25 mouse cellular contexts compared by ENCODE assay signal in genomic region chr3:67884335-67884734, GRCm38 (mm10). TPM values are rescaled to one million over a fixed set of nuclear protein-coding genes. Genes with fewer than 3 reads are reported as not detected.
"Had no signal": no experiment of that assay in that cellular context is flagged by ENCODE, and none has a peak within 500 bp of the region (broad histone marks: within the 10 kb centered on the region; RNA-seq: fewer than 3 reads in every experiment).

No protein-coding gene starts in this region.

- H3K9ac ChIP-seq: limb, embryonic 13.5 days; liver, embryonic 12.5 days; liver, embryonic 15.5 days; lung, embryonic 15.5 days; neural tube, embryonic 12.5 days; neural tube, embryonic 15.5 days had no signal

- H3K27ac ChIP-seq: kidney, postnatal 0 days; layer of hippocampus, adult 2 months; limb, embryonic 10.5 days; limb, embryonic 13.5 days; liver, embryonic 12.5 days; liver, embryonic 15.5 days; lung, embryonic 15.5 days; neural tube, embryonic 12.5 days; neural tube, embryonic 15.5 days had no signal

- H3K36me3 ChIP-seq: limb, embryonic 10.5 days; limb, embryonic 13.5 days; liver, embryonic 12.5 days; liver, embryonic 15.5 days; lung, embryonic 15.5 days; neural tube, embryonic 12.5 days; neural tube, embryonic 15.5 days had no signal

- ATAC-seq: liver, embryonic 12.5 days had no signal

- H3K4me3 ChIP-seq: layer of hippocampus, adult 2 months; limb, embryonic 10.5 days; limb, embryonic 13.5 days; liver, embryonic 12.5 days; liver, embryonic 15.5 days; lung, embryonic 15.5 days; megakaryocyte, embryonic 14.5 days; neural tube, embryonic 12.5 days; neural tube, embryonic 15.5 days had no signal

- H3K9me3 ChIP-seq: limb, embryonic 10.5 days; limb, embryonic 13.5 days; liver, embryonic 12.5 days; liver, embryonic 15.5 days; lung, embryonic 15.5 days; neural tube, embryonic 12.5 days; neural tube, embryonic 15.5 days had no signal

- H3K27me3 ChIP-seq: liver, embryonic 12.5 days; liver, embryonic 15.5 days; lung, embryonic 15.5 days; megakaryocyte, embryonic 14.5 days; neural tube, embryonic 12.5 days; neural tube, embryonic 15.5 days had no signal

- H3K4me2 ChIP-seq: limb, embryonic 13.5 days; liver, embryonic 12.5 days; liver, embryonic 15.5 days; lung, embryonic 15.5 days; neural tube, embryonic 12.5 days; neural tube, embryonic 15.5 days had no signal

- DNase-seq: kidney, adult 11 months; kidney, adult 9 months; kidney, postnatal 25 days; layer of hippocampus, adult 9-11 months; liver; lung, adult 18-20 months; lung, postnatal 10 days; lung, postnatal 36 days; thymus, adult 18-20 months; thymus, postnatal 36 days had no signal

- H3K4me1 ChIP-seq: limb, embryonic 13.5 days; liver, embryonic 12.5 days; liver, embryonic 15.5 days; lung, embryonic 15.5 days; megakaryocyte, embryonic 14.5 days; neural tube, embryonic 12.5 days; neural tube, embryonic 15.5 days had no signal

RNA-seq across cellular contexts. Expression of gene Iqcj, which starts 7.7 kb away (rescaled TPM):
- polyA plus RNA-seq: kidney, postnatal 0 days; large intestine, adult 2 months; limb, embryonic 10.5 days; liver, embryonic 12.5 days; liver, embryonic 15.5 days; lung, embryonic 15.5 days; small intestine, adult 2 months; spleen, adult 2 months; stomach, embryonic 16.5 days; urinary bladder, adult 2 months had no signal

RNA-seq across cellular contexts. Expression of gene Iqschfp, which starts 7.7 kb away (rescaled TPM):
- polyA plus RNA-seq: large intestine, adult 2 months; limb, embryonic 10.5 days; limb, embryonic 13.5 days; liver, embryonic 12.5 days; liver, embryonic 15.5 days; lung, embryonic 15.5 days; small intestine, adult 2 months; spleen, adult 2 months; urinary bladder, adult 2 months had no signal
